Mouse (Mus musculus) liver, postnatal 0 days (tissue): ENCODE measurements around the gene Col19a1. TPM values are rescaled to one million over a fixed set of nuclear protein-coding genes. Genes with fewer than 3 reads are reported as not detected.
A peak's percentile ranks its signal among the peaks of the same experiment; 100 is the strongest.
"Not testable (repeated sequence)": the region's sequence is repeated elsewhere in the genome, so short reads cannot be mapped to it uniquely, and the experiment has no call there.

Source experiments
- ATAC-seq: fragments of 200-750 bp; cut with Nextera tagmentation; 2 replicates; pipeline ENCODE4 v1.8.0; 2017; ENCODE audit warnings: mild to moderate bottlenecking, moderate library complexity
- DNase-seq: peaks from one replicate; pipeline ENCODE4 v3.0.0-alpha.2; 2016
- H3K27ac ChIP-seq: fragments of 300-500 bp; sonication (generic); 2 replicates; pipeline ENCODE4 v1.5.1; 2014; ENCODE audit warnings: antibody characterized with exemption, moderate library complexity, mild to moderate bottlenecking, low read depth
- H3K27me3 ChIP-seq: fragments of 300-500 bp; sonication (generic); 2 replicates; pipeline ENCODE4 v1.6.1; 2014; ENCODE audit warnings: low read length, control low read depth, mixed read lengths; ENCODE audit not compliant: insufficient read depth
- H3K36me3 ChIP-seq: fragments of 300-500 bp; sonication (generic); replicated peaks from 2 replicates; pipeline ENCODE4 v1.6.1; 2014; ENCODE audit warnings: mild to moderate bottlenecking, control low read depth, low read length, moderate library complexity, mixed read lengths; ENCODE audit not compliant: insufficient read depth
- H3K4me1 ChIP-seq: fragments of 300-500 bp; sonication (generic); 2 replicates; pipeline ENCODE4 v1.6.1; 2014; ENCODE audit warnings: antibody characterized with exemption, mild to moderate bottlenecking, control low read depth; ENCODE audit not compliant: insufficient read depth
- H3K4me2 ChIP-seq: fragments of 300-500 bp; sonication (generic); 2 replicates; pipeline ENCODE4 v1.6.1; 2014; ENCODE audit warnings: low read depth, mild to moderate bottlenecking, low read length, moderate library complexity, mixed read lengths
- H3K4me3 ChIP-seq: fragments of 300-500 bp; sonication (generic); 2 replicates; pipeline ENCODE4 v1.5.1; 2014; ENCODE audit warnings: low read depth, low read length
- H3K9ac ChIP-seq: fragments of 300-500 bp; sonication (generic); replicated peaks from 2 replicates; pipeline ENCODE4 v1.6.1; 2014; ENCODE audit warnings: mild to moderate bottlenecking, moderate library complexity
- H3K9me3 ChIP-seq: fragments of 300-500 bp; sonication (generic); 2 replicates; pipeline ENCODE4 v1.6.1; 2016; ENCODE audit warnings: mild to moderate bottlenecking, control low read depth, low read length, mixed read lengths
- CTCF ChIP-seq: sonication (generic); IDR thresholded peaks from 2 replicates; pipeline ENCODE4 v1.5.1; 2016; ENCODE audit warnings: antibody characterized with exemption, low read depth
- EP300 ChIP-seq: IDR thresholded peaks from 2 replicates; pipeline ENCODE4 v1.6.1; 2016; ENCODE audit warnings: antibody characterized with exemption, low read depth, mild to moderate bottlenecking
- WGBS: fragments of 180-500 bp; shearing (Covaris S2); extraction: QIAGEN DNeasy Blood & Tissue Kit; methylation state at CpG from one replicate; pipeline ENCODE4 v1.1.7; 2014; ENCODE audit not compliant: insufficient replicate concordance; 5-methylcytosine and 5-hydroxymethylcytosine counted together
- polyA plus RNA-seq: library from polyadenylated mRNA; unstranded; fragments of >200 nt; fragmentation: Nextera tagmentation; extraction: Ambion mirVana; gene quantifications from 2 replicates; pipeline ENCODE4 v1.2.1, GENCODE M21; 2015

Col19a1 gene
- polyA plus RNA-seq: not detected in 2 replicates

DNA sequence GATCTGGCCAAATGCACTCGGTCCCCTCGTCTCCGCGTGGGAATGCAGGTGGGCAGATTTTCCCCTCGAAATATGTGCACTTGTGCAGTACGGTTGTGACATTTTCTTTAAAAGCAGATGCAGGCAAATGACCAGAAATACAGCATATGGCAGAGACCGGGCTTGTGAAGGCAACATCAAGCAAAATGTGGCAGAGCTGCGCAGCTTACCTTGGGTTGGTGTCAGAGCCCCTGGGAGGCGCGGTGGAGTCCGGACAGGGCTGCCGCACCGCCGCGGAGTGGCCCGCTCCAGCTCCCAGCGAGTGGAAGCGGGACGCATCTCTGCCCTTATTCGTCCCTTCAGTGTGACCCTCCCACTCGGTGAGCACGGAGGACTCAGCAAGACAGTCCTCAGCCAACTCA is at the start of gene Col19a1:
Gene Col19a1 (minus strand): TSS at position 332 of the 401 bp plus-strand sequence.
- Histone ChIP-seq H3K27me3 (peaks cover 24% of the 10 kb centered on the region), H3K27ac (no peak within 1 kb of the TSS), H3K4me2 (peak within 1 kb of the TSS; percentile 58), H3K36me3 (no peaks in the 10 kb centered on the region), H3K9ac (no peak within 1 kb of the TSS), H3K9me3 (no peaks in the 10 kb centered on the region), H3K4me3 (peak within 1 kb of the TSS; percentile 27), H3K4me1 (no peaks in the 10 kb centered on the region)
- no peak for DNase-seq
- no peak for ATAC-seq
- TF ChIP-seq EP300 (no peak), CTCF (no peak)
- WGBS: 7% methylated on average over 22 of the region's 22 CpGs

GRCm38 (mm10) chr1:24633553-24634132 is 46.4 kb upstream of the Col19a1 start:
- no peaks in the 10 kb centered on the region for H3K9me3 ChIP-seq
- whole genome bisulfite sequencing: 28% methylated on average over 14 of the region's 14 CpGs
- DNase-seq: no peak
- no peak overlapping the region for H3K9ac ChIP-seq
- H3K36me3 ChIP-seq: no peaks in the 10 kb centered on the region
- no peak for ATAC-seq
- H3K27me3 ChIP-seq: no peaks in the 10 kb centered on the region
- TF ChIP-seq EP300 (no peak), CTCF (peak; percentile 52)
- H3K4me3 ChIP-seq: no peak overlapping the region
- no peak overlapping the region for H3K27ac ChIP-seq
- no peaks in the 10 kb centered on the region for H3K4me1 ChIP-seq
- H3K4me2 ChIP-seq: no peak overlapping the region

- not testable (repeated sequence) for H3K9ac ChIP-seq, H3K27me3 ChIP-seq, H3K4me2 ChIP-seq, ATAC-seq, H3K36me3 ChIP-seq, DNase-seq, H3K4me3 ChIP-seq, H3K9me3 ChIP-seq, H3K4me1 ChIP-seq, H3K27ac ChIP-seq
- WGBS: 1% methylated on average over 1 of the region's 2 CpGs
These were observed 25.3 kb upstream of the Col19a1 start for GRCm38 (mm10) chr1:24612556-24612955.

DNA sequence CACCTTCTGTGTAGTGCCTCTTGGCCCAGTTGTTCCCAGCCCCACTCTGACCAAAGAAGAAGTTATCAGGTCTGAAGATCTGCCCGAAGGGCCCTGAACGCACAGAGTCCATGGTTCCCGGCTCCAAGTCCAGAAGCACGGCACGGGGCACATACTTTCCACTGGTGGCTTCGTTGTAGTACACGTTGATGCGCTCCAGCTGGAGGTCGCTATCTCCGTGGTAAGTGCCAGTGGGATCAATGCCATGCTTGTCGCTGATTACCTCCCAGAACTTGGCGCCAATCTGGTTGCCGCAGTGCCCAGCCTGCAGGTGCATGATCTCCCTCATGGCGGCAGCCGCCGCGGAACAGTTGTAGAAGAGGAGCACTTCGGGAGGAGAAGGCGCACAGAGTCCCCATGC is 7.8 kb upstream of the Col19a1 start:
- no peak for DNase-seq
- no peaks in the 10 kb centered on the region for H3K4me1 ChIP-seq
- H3K9me3 ChIP-seq: no peaks in the 10 kb centered on the region
- no peak overlapping the region for H3K4me3 ChIP-seq
- no peak overlapping the region for H3K4me2 ChIP-seq
- no peak for ATAC-seq
- no peak overlapping the region for H3K27ac ChIP-seq
- TF ChIP-seq CTCF: no peak
- TF ChIP-seq EP300: no peak
- WGBS: 84% methylated on average over 19 of the region's 19 CpGs
- no peaks in the 10 kb centered on the region for H3K36me3 ChIP-seq
- no peaks in the 10 kb centered on the region for H3K27me3 ChIP-seq
- no peak overlapping the region for H3K9ac ChIP-seq

DNA sequence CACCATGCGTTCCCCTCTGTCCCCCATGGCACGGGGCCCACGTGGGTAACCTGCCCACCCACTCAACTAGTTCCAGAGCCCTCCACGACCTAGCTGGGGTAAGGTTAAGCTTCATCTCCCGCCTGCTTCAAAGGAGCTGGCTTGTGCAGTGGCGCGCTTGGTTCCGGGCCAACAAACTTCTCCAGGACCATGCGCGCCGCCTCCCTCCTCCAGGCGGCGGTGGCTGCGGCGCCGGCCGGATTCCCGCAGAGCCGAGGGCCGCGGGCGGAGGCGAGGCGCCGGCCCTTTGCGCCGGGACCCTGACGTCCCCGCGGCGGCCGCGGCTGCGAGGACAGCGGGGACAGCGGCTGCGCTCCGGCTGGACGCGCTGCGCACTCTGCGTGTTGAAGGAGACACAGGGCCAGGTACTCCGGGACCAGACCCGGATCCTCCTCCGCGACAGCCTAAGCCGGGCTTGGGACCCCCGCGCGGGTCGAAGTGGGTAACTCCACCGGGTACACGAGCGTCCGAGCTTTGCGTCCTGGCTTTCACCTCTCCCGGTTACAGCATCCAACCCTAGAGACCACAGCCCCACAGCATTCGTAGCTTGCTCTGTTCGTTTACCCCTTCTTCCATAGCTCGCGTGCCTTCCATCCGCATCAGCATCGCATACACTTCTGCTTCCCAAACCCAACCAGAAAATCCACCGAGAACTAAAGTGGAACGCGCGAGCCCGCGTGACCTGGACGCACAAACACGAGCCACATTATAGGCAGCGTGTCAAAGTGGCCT is 717 bp downstream of the Col19a1 start:
- Histone ChIP-seq H3K4me2 (peak overlapping the region; percentile 58), H3K9ac (no peak overlapping the region), H3K36me3 (no peaks in the 10 kb centered on the region), H3K27ac (no peak overlapping the region), H3K27me3 (peaks cover 24% of the 10 kb centered on the region), H3K9me3 (no peaks in the 10 kb centered on the region), H3K4me1 (no peaks in the 10 kb centered on the region), H3K4me3 (peak overlapping the region; percentile 27)
- WGBS: under 1% methylated on average over 72 of the region's 72 CpGs
- ATAC-seq: no peak
- TF ChIP-seq EP300 (no peak), CTCF (no peak)
- no peak for DNase-seq

DNA sequence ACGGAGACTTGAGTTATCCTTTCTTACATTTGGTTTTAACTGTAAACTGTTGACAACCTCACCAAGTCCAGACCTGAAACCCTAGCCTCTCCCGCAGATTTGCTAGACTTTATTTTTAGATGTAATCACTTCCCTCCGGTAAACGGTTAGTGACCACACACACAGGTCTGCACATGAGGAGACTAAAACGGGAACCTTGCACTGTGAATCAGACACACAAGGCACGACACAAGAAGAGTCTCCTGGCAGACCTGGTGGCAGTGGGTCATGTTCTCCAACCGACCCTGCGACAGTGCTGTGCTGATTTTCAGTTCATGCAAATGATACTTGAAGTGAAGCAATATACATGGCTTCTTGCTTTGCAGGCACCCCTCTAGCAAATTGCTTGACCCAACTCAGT is 14.7 kb downstream of the Col19a1 start:
- H3K27ac ChIP-seq: no peak overlapping the region
- DNase-seq (no peak), ATAC-seq (no peak)
- H3K9ac ChIP-seq: no peak overlapping the region
- no peaks in the 10 kb centered on the region for H3K27me3 ChIP-seq
- H3K4me1 ChIP-seq: no peaks in the 10 kb centered on the region
- WGBS: 45% methylated on average over 8 of the region's 8 CpGs
- H3K4me2 ChIP-seq: no peak overlapping the region
- no peaks in the 10 kb centered on the region for H3K36me3 ChIP-seq
- no peaks in the 10 kb centered on the region for H3K9me3 ChIP-seq
- no peak for TF ChIP-seq CTCF
- no peak for TF ChIP-seq EP300
- no peak overlapping the region for H3K4me3 ChIP-seq
